Mouse (Mus musculus): ENCODE measurements at regions not wholly inside any gene's neighbourhood (a gene's known extent, or its start where the extent isn't known, plus 50 kb on each side); places are given as distances from the start of the nearest gene placed in this dataset.

DNA sequence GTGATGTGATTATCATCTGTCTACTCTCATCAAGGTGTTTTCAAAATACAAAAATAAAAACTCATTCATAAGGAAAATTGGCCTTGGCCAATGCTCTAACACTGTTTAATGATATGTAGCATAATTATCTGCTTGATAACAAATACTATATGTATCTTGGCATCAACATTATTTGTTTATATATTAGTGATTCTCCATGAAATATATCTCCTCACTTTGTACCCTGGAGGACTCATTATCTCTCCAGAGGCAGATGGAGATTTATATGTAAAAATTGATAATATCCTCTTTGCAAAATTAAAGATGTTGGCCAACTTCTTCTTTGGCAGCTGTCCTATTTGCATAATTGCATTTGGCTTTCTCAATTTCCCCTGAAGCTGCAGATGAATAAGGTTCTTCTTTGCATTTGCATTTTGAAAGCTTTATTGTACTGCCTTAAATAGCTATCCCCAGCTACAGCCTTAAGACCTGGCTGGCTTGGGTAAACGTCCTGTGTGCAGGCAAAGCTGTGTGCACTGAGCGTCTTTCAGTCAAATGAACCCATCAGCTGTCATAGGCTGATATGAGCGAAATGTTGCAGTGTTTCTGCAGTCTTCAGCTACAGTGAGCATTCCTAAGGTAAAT lies 124.7 kb upstream of the Otogl start:
- no peak for DNase-seq (ENCODE audit: low spot score in 2 of 2)
- intact Hi-C loops (cut with DNase I), result loop anchor here (10.0 kb wide), 1 partner anchor 92 kb away; no protein-coding TSS in a partner anchor

DNA sequence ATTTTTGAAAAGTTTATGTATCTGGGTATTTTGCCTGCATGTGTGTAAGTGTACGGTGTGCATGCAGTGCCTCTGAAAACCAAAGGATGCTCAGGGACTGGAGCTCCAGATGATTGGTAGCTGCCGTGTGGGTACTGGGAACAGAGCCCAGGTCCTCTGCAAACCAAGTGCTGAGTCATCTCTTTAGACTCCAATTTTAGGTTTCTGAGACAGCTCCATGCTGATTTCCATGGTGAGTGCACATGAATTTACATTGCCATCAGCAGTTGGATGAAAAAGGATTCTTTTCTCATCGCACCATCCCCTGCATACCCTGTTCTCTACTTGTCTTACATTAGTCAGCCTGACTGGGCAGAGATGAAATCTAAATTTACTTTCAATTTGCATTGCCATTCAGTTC lies 122.1 kb upstream of the Otogl start:
- DNase-seq (ENCODE audit: low spot score in 2 of 2), result peak; percentile 55 to 77
- intact Hi-C loops (cut with DNase I), result loop anchor here (5.0 to 10.0 kb wide), 2 partner anchors 42 to 89 kb away; no protein-coding TSS in a partner anchor

DNA sequence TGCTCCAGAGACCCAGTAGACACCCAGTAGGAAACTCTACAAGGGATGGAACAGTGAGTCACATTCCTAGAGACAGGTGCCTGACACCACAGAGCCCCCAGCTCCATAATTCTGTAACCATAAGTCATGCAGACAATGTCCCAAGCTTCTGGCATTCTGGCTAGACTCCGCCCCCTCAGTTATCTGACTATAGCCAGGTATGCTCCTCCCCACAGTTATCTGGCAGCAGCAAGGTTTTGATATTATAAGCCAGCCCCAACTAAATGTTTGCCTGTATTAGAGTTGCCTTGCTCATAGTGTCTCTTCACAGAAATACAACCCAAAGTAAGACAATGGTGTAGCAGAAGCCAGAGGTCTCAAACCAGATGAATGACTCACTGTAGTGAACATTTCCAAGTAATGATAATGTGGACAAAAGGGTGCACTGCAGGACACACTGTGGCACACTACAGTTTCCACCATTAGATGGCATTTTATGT lies 121.4 kb upstream of the Otogl start:
- intact Hi-C loops (cut with DNase I), result loop anchor here (5.0 to 10.0 kb wide), 2 partner anchors 41 to 89 kb away; no protein-coding TSS in a partner anchor
- no peak for DNase-seq (ENCODE audit: low spot score in 2 of 2)

DNA sequence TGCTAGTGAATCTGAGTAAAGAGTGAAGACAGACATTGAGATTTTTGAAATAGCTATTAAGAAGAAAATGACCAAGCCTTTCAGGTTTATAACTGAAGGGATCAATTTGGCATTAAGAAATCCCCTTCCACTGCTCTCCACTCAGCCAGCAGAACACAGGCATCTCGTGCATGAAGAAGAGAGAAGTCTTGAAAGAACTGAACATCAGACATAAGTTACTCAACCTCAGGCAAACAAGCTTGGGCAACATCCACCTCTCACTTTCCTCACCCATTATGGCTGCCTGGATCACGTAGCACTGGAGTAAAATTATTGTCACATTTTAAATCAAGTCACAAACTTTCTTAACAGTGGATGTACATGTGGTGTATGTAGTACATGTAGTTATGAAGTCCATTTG lies 115.6 kb upstream of the Otogl start:
- intact Hi-C loops (cut with DNase I), result no loop called here
- no peak for DNase-seq (ENCODE audit: low spot score in 2 of 2)

DNA sequence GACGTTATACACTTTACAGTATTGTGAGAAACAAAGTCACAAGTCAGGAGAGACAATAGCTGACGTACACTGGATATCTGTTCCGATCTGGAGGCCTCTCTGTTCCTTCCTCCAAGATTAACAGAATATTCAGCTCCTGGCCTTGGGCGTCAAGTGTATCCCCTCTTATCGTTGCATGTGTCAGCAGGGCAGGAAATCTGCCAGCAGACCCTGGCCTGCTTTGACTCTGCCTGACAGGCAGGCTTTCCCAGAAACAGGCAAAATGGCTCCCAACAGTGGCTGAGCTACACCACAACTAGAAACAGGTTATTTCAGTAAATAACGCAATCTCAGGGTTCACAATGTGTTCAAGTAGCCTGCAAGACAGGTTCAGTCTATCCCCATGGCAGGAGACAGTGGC lies 112.3 kb upstream of the Otogl start:
- intact Hi-C loops (cut with DNase I), result no loop called here
- no peak for DNase-seq (ENCODE audit: low spot score in 2 of 2)

DNA sequence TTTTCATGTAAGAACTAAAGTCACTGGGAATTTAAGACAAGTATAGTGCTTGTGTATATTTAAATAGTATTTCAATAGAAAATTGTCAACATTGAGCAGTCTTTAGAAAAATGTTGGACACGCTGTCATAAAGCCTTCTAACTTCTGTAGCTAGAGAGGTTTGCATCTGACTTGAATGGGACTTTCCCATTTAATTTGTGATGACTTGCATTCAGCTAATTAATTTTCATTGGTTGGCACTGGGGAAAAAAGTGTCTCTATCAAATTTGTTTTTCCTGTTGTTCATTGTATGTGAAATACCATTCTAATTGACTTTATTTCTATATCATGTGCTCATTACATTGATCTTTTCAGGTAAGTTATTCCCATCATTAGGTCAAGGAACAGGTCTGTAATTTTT lies 104.6 kb upstream of the Otogl start:
- intact Hi-C loops (cut with DNase I), result no loop called here
- no peak for DNase-seq (ENCODE audit: low spot score in 2 of 2)

DNA sequence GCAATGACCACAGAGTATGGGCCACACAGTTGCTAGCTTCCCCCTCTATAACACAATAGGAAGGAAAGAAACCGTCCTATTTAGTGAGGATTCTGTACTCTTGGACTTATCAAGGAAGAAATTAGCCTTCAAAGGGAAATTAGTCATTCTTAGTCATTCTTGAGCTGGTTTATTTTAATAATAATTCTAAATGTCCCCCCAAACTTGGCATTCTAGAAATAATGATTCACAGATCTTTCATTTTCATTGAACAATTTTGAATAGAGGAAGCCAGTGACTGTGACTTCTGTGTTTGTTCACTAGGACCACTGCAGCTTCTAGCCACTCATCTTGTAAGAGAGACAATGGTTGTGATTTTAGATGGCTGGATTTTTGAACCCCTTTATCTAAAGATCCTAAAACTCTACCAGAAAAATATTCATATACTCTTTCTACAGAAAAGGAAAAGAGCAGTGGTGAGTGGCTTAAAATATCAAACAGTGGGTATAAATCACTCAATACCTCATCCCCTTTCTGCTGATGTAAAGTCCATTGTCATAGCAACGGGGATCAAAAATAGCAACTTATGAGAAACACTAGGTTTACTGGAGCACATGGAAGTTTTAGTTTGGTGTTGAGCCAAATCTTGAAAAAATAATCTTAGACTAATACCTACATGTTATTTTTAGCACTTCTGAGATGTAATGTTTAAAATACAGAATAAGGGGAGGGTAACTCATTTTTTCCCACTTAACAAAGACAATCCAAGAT lies 83.1 kb upstream of the Otogl start:
- DNase-seq (ENCODE audit: low spot score in 2 of 2), result no peak
- intact Hi-C loops (cut with DNase I), result loop anchor here (5.0 kb wide), 1 partner anchor 37 kb away; no protein-coding TSS in a partner anchor

DNA sequence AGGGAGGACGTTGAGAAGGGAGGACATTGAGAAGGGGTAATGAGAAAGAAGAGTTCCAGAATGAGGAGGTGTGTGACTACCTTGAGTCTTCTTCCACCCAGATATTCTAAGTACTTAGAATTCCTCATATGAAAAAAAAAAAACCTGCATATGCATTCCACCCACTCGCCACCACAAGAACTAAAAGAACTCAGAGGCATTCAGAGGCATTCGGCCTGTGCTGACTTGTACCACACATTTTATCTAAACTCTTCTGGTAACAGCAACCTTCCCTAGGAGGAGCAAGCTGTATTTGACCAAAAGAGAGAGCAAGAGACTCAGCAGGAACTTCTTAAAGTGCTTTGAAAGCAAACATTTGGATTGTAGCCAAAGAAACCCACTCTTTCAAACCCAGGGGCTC lies 80.7 kb upstream of the Otogl start:
- intact Hi-C loops (cut with DNase I), result loop anchor here (5.0 kb wide), 1 partner anchor 40 kb away; no protein-coding TSS in a partner anchor
- peak; percentile 18 to 49 for DNase-seq (ENCODE audit: low spot score in 2 of 2)

DNA sequence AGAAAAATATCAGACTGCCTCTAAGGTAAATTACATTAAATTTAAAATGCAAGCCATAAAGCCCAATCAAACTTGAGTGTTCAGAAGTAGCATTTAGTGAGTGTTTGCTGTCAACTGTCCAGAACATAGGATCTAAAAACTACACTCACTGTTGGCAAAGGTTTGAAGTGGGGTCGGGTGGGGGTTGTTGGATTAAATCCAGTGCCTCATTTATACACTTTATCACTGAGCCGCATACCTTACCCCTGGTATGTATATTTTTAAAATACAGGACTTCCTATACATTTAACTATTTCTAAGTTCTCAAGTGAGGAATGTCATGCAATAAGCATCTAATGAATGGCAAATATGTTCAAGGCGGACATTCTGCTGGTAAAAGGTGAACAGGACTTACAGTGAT lies 78.6 kb upstream of the Otogl start:
- intact Hi-C loops (cut with DNase I), result loop anchor here (5.0 kb wide), 1 partner anchor 42 kb away; no protein-coding TSS in a partner anchor
- no peak for DNase-seq (ENCODE audit: low spot score in 2 of 2)

DNA sequence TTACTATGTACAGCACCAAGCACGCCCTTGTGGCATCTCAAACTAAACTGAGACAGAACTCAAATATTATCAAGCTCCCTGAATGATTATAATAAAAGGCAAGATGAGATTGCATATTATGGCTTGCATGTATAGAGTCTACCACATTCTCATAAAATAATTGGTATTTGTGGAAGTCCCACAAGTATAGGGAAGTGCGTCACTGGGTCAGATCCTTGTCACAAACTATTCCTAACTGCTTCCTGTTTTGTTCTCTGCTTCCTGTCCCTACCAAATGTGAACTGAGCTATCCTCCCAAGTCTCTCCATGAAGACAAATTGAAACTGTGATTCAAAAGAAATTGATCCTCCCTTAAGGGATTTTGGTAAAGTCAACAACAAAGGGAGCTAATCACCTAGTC lies 78.0 kb upstream of the Otogl start:
- intact Hi-C loops (cut with DNase I), result loop anchor here (5.0 kb wide), 1 partner anchor 42 kb away; no protein-coding TSS in a partner anchor
- no peak for DNase-seq (ENCODE audit: low spot score in 2 of 2)

DNA sequence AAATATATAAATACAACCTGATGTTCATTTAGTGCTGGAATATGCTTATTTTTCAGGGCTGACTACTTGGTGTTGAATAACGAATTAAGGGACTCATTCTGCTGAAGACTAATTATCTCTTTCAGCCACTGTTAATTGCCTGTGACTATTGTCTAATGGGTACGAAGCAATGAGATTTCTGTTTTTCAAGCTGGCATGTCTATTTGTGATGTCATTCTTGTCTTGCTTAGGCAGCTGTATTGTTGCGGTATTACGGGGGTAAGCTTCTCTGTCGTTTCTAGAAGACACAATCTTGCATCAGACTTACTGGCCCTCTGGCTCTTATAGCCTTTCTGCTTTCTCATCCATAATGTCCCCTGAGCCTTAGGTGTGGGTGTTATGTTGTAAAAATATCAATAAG lies 70.7 kb upstream of the Otogl start:
- intact Hi-C loops (cut with DNase I), result no loop called here
- no peak for DNase-seq (ENCODE audit: low spot score in 2 of 2)

DNA sequence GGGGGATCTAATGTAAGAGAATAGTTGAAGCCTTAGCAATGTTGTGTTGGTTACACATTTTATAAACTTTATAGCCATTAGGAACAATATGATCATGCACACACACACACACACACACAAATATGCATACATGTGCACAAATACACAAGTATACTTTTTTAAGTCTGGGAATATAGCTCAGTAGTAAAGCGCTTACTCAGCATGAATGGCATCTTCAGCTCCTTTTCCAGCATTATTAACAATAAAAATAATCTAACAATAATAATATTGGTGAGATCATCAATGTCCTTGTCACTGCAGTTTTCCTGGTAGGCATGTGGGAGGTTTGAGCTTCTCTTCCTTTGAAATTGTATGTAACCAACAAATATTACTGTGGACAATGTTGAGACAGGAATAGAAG lies 70.1 kb upstream of the Otogl start:
- DNase-seq (ENCODE audit: low spot score in 2 of 2), result no peak
- intact Hi-C loops (cut with DNase I), result no loop called here

DNA sequence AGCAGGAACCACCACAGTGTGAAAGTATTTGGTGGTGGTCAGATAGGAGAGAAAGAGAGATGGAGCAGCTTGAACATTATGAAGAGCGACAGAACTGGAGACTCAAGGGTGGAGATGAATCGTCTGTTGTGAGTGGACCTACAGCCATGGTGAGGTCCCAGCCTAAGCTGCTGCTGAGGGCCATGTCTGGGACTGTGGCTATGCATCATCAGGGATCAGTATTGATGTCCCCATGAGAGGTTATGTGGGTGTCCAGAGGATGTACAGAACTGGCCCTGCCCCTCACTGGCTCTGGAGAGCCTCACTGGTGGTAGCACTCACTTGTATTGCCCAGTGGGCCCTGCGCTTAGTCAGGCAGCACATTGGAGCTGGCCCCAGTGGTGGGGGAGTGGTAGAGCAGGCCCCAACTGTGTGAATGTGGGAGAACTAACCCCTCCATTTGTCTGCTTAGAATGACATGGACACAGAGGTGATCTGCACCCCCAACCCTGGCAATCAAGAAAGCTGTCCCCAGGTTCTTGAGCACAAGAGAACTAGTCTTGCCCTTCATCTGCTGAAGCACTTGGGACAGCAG lies 64.5 kb upstream of the Otogl start:
- intact Hi-C loops (cut with DNase I), result no loop called here
- no peak for DNase-seq (ENCODE audit: low spot score in 2 of 2)

DNA sequence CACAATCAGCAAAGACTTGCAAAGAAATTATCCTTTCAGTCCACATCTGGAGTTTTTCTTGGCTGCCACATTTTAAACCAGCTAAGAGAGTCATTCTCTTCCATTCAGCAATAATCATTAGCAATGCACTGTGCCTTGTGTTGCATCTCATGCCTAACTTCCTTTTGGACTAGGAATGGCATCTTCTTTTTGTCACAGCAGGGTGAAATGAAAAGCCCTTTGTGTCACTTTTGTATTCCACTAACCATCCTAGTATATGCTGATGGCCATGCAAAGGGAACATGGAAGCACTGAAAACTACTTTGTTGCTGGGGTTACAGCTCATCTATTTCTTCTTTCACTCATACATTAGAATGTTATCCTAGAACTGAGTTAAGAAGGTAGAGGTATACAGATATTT lies 59.8 kb upstream of the Otogl start:
- no peak for DNase-seq (ENCODE audit: low spot score in 2 of 2)
- intact Hi-C loops (cut with DNase I), result no loop called here

DNA sequence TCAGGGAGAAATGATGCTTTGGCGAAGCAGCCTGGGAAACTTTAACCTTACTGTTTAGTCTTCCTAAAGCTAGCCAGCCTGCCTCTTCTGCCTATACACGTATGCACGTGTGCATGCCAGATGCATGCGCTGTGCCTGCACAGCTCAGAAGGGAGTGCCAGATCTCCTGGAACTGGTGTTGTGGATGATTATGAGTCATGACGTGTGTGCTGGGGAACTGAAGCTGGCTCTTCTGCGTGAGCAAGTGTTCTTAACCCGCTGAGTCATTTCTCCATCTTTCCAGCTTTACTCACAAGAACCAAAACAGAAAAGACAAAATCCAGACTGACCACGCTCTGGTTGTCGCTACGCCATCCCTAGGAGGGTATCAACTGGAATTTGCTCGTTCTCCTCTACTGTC lies 55.1 kb upstream of the Otogl start:
- DNase-seq (ENCODE audit: low spot score in 2 of 2), result peak; percentile 27 to 32
- intact Hi-C loops (cut with DNase I), result no loop called here

DNA sequence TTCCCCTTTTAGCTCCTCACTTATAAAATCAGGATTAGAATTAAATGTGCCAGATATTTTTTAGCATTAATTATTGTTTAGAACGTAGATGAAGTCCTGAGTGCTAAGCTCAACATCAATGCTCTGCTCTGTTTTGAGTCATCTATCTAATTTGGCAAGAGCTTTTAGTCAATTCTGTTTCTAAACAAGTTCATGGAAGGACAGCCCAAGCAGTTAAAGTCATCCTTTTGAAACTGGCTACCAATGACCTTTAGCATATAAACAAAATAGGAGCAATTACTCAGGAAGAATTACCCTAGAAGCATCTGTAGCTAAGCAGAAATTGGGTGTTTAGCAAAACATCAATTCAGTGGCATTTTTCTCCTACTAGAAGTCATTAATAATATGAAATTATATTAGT lies 52.1 kb upstream of the Otogl start:
- intact Hi-C loops (cut with DNase I), result no loop called here
- DNase-seq (ENCODE audit: low spot score in 2 of 2), result no peak

DNA sequence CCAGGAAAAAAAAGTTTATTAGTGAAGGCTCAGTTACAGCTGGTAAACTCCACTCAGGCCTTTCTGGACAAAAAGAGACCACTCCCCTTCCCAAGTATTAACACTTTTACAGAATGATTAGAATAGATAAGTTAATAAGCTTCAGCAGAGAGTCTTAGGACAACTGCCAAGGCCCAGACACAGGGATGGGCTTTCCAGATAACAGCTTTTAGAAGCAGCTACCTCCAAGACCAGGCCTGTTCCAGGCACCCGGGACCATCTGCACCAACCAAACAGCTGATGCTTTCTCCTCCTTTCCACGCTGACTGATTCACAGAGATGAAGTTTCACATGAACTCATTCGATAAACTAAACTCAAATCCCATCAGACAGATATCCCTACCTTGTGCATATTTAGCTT lies 50.2 kb upstream of the Otogl start:
- intact Hi-C loops (cut with DNase I), result no loop called here
- DNase-seq (ENCODE audit: low spot score in 2 of 2), result no peak

All from left cerebral cortex, postnatal 36 days (tissue).